Mouse (Mus musculus) heart, adult 2 months (tissue): ENCODE results near the gene Smg1. TPM values are rescaled to one million over a fixed set of nuclear protein-coding genes. Genes with fewer than 3 reads are reported as not detected.

Experiments
- DNase-seq, 2 experiments: peaks; one replicate each; pipeline ENCODE4 v3.0.0; 2021
- H3K27ac ChIP-seq: fragments of 200-600 bp; 2 replicates; pipeline ENCODE4 v1.8.1; 2022
- H3K27me3 ChIP-seq: fragments of 200-500 bp; 2 replicates; pipeline ENCODE4 v1.6.1; 2012; ENCODE audit warnings: mild to moderate bottlenecking, low read length, inconsistent platforms, mixed read lengths; ENCODE audit not compliant: control insufficient read depth, insufficient read depth
- H3K36me3 ChIP-seq: fragments of 200-500 bp; 2 replicates; pipeline ENCODE4 v1.6.1; 2012; ENCODE audit warnings: low read length, inconsistent platforms; ENCODE audit not compliant: control insufficient read depth, insufficient read depth
- H3K4me1 ChIP-seq: fragments of 200-500 bp; 2 replicates; pipeline ENCODE4 v1.6.1; 2011; ENCODE audit warnings: low read length; ENCODE audit not compliant: control insufficient read depth, insufficient read depth
- H3K4me3 ChIP-seq: fragments of 200-600 bp; 2 replicates; pipeline ENCODE4 v1.8.1; 2022
- H3K79me2 ChIP-seq: fragments of 200-500 bp; replicated peaks from 2 replicates; pipeline ENCODE4 v1.6.1; 2012; ENCODE audit warnings: mild to moderate bottlenecking, inconsistent platforms, low read length, moderate library complexity, mixed read lengths; ENCODE audit not compliant: control insufficient read depth, insufficient read depth
- H3K9ac ChIP-seq: fragments of 200-500 bp; 2 replicates; pipeline ENCODE4 v1.6.1; 2012; ENCODE audit warnings: low read depth, mild to moderate bottlenecking, control low read depth, inconsistent platforms, low read length, mixed read lengths
- CTCF ChIP-seq: fragments of 200-600 bp; IDR thresholded peaks from 2 replicates; pipeline ENCODE4 v1.8.1; 2022; ENCODE audit warnings: antibody characterized with exemption, mild to moderate bottlenecking, moderate library complexity
- EP300 ChIP-seq: fragments of 200-500 bp; IDR thresholded peaks from 2 replicates; pipeline ENCODE4 v1.6.1; 2011; ENCODE audit warnings: low read depth, low read length, control low read depth; ENCODE audit not compliant: insufficient read depth
- POLR2A ChIP-seq: fragments of 200-500 bp; IDR thresholded peaks from 2 replicates; pipeline ENCODE4 v1.6.1; 2011; ENCODE audit warnings: mild to moderate bottlenecking, low read depth, low read length, control low read depth; ENCODE audit not compliant: insufficient read depth
- WGBS: fragments of 180-500 bp; shearing (Covaris S2); methylation state at CpG from one replicate; pipeline ENCODE4 v1.1.7; 2018; 5-methylcytosine and 5-hydroxymethylcytosine counted together
- intact Hi-C: fragments of 180-260 bp; cut with DNase I; formaldehyde crosslinking; loops from one replicate; pipeline ENCODE4 v1.15.1; 2025
- polyA plus RNA-seq: library from polyadenylated mRNA; depleted of rRNA; stranded (reverse); fragments of >200 nt; gene quantifications from 2 replicates; pipeline ENCODE4 v1.2.3, GENCODE M21; 2012
- total RNA-seq, 2 experiments: library from RNA; stranded (reverse); gene quantifications; 2 replicates each; pipeline ENCODE4 v1.2.3; 2021

Smg1 gene
- total and polyA plus RNA-seq, 3 experiments, result 12.6 to 32.4 (median 31.3) TPM

DNA sequence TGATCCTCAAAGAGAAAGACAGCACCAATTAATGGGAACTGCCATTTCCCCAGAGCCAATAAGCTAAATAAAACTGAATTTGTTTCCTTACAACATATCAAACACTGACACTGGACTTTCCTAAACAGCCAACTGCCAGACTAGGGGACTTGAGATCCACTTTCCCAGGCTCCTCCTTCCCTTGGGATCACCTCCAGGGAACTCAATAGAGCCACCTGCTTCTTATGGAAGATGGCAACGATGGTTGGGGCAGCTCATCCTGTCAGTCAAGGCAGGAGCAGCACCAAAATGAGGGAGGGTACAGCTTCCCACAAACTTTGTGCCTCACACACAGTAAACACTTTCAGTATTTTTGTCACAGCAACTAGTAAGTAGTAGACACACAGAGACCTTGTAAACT, 135.8 kb downstream of the Smg1 start:
- no peak overlapping the region for H3K4me3 ChIP-seq
- peaks cover 57% of the 10 kb centered on the region for H3K36me3 ChIP-seq
- intact Hi-C loops, result loop anchor here (10.0 kb wide), 2 partner anchors 723 to 803 kb away; partner anchors contain the start of gene Xylt1
- no peak overlapping the region for H3K9ac ChIP-seq
- H3K27me3 ChIP-seq, result no peaks in the 10 kb centered on the region
- no peak for TF ChIP-seq EP300
- TF ChIP-seq POLR2A, result no peak
- TF ChIP-seq CTCF, result no peak
- peaks cover 4% of the 10 kb centered on the region for H3K4me1 ChIP-seq
- 34% methylated on average over 1 of the region's 1 CpGs for WGBS
- no peak overlapping the region for H3K27ac ChIP-seq
- DNase-seq, result no peak
- H3K79me2 ChIP-seq, result peaks cover 3% of the 10 kb centered on the region

DNA sequence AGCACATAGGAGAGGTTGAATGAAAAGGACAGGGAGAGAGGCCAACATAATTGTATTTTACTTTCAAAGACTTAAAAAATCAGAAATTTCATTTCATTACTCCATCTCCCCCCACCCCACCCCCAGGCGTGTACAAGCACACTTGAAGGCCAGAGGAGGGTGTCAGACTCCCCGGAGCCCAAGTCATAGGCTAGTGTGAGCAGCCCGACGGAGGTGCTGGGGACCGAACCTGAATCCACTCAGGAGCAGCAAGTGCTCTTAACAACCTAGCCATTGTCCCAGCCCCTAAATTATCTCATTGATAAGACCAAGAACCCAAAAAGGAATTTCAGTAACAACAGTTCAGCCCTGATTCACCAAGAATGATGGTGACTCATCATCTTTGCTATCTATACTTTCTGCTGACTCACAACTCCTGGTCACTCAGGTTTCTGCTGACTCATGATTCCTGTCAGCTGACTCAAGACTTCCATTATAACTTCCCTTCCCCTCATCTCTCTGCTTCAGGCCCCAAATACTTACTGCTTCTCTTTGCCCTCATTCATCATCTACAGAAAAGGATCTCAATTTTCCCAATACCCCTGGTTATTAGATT, 138.9 kb downstream of the Smg1 start:
- DNase-seq, result no peak
- Histone ChIP-seq H3K9ac (no peak overlapping the region), H3K4me1 (peaks cover 2% of the 10 kb centered on the region), H3K27me3 (no peaks in the 10 kb centered on the region), H3K27ac (no peak overlapping the region), H3K79me2 (peaks cover 1% of the 10 kb centered on the region; the same call in 1 of the 2 replicates), H3K36me3 (peaks cover 30% of the 10 kb centered on the region), H3K4me3 (no peak overlapping the region)
- intact Hi-C loops, result loop anchor here (5.0 to 10.0 kb wide), 4 partner anchors 222 to 1457 kb away; partner anchors contain the start of gene Xylt1
- 79% methylated on average over 5 of the region's 5 CpGs for WGBS
- TF ChIP-seq EP300, result no peak

DNA sequence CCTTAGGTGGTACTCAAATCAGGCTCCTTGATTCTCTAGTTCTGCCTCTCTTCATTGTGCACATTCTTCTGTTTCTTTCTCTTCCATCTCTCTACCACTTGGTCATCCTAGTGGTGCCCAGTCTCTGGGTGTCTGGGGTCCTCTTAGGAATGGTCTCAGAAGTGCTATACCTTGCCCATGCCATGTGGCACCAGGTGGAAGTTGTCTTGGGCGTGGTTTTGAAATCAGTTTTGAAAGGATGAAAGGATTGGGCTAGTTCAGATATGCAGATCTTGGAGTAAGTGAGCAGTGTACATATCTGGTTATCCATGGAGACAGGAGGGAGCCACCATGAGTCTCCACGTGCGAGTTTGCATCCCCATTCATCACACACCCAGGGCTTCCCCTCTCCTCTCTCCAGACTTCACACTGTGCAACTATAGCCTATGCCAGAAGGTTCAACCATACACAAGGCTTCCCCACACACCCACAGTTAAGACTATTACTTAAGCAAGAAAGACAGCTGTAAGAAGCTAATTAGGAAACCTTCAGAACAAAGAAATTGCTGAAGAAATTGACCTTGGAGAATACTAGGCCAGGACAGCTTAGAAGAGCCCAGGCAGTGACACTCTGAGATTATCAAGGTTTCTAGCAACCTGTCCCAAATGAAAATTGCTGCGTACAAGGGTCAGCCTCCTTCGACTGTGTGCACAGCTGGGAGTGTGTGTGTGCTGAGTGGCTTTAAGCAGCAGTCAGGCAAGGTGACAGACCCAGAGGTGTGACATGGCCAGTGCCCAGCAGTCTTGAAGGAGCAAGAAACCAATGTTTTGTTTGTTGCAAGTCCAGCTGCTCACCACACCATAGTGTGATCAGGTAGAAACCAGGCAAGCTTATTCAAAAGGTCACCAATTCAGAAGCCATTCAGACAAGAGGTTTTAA, 139.7 kb downstream of the Smg1 start:
- peaks cover 24% of the 10 kb centered on the region for H3K36me3 ChIP-seq
- WGBS, result 53% methylated on average over 5 of the region's 5 CpGs

DNA sequence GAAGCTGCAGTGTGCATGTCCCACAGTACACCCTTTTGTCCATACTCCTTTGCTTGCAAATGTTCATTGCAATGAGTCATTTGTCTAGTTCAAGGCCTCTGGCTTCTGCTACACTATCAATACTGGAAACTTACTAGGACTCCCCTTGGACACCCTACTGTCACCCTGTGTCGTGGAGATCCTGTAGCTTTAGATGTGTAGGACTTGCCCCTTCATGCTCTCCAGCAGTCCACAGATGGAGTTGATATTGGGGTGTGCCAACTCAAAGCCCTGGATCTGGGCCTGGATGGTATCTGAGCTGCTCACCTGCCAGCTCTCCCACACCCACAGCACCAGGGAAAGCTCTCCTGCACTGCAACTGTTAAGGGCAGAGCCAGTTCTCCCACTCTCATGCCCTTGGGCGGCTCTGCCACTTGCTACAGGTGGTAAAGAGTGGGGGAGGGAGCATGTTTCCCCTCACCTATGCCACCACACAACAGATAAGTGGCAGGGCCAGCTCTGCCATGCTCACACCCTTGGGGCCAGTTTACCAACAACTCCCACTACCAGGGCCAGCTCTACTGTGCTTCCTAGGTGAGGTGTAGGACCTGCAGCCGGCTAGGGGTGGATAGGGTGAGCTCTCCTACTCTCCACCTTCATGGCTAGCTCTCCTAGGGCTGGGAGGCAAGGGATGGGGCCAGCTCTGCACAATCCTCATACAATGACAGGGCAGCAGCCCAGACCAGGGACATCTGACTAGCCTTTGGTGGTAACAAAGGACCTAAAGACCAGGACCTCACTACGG, 140.6 kb downstream of the Smg1 start:
- Histone ChIP-seq H3K4me3 (no peak overlapping the region), H3K9ac (no peak overlapping the region), H3K36me3 (peaks cover 17% of the 10 kb centered on the region), H3K4me1 (peaks cover 2% of the 10 kb centered on the region), H3K27ac (no peak overlapping the region), H3K79me2 (no peaks in the 10 kb centered on the region; the same call in 1 of the 2 replicates), H3K27me3 (no peaks in the 10 kb centered on the region)
- no peak for DNase-seq
- WGBS, result 49% methylated on average over 4 of the region's 4 CpGs
- TF ChIP-seq EP300 (no peak), CTCF (no peak), POLR2A (no peak)
- intact Hi-C loops, result loop anchor here (5.0 to 10.0 kb wide), 4 partner anchors 221 to 1456 kb away; partner anchors contain the start of gene Xylt1

More for the DNA sequence above, 139.7 kb downstream of the Smg1 start:
- H3K4me1 ChIP-seq, result peaks cover 2% of the 10 kb centered on the region
- no peak overlapping the region for H3K9ac ChIP-seq
- TF ChIP-seq EP300, result no peak
- H3K27ac ChIP-seq, result no peak overlapping the region
- no peak overlapping the region for H3K4me3 ChIP-seq
- intact Hi-C loops, result loop anchor here (5.0 to 10.0 kb wide), 4 partner anchors 221 to 1456 kb away; partner anchors contain the start of gene Xylt1
- no peak for DNase-seq
- no peaks in the 10 kb centered on the region; the same call in 1 of the 2 replicates for H3K79me2 ChIP-seq
- no peaks in the 10 kb centered on the region for H3K27me3 ChIP-seq

DNA sequence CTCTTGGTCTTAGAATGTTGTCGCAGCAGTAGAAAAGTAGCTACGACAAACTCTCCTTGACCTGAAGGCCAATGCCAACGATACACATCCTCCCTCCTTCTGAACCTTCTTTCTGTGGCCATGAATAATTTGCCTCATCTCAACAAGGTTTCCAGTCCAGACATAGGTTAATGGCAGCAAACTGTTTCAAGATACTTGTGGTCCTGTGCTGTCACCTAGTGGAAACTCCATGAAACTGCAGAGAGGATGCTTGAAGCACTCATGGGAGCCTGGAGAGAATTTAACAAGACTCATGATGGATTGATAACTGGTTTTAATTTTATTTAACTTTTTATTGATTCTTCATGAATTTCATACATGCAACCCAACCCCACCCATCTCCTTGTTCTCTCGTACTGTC, 141.2 kb downstream of the Smg1 start:
- peaks cover 2% of the 10 kb centered on the region for H3K4me1 ChIP-seq
- intact Hi-C loops, result loop anchor here (5.0 to 10.0 kb wide), 4 partner anchors 220 to 1455 kb away; partner anchors contain the start of gene Xylt1
- peaks cover 11% of the 10 kb centered on the region for H3K36me3 ChIP-seq
- TF ChIP-seq CTCF, result peak; percentile 98
- no peak for TF ChIP-seq EP300
- H3K27me3 ChIP-seq, result no peaks in the 10 kb centered on the region
- 45% methylated on average over 4 of the region's 4 CpGs for WGBS
- no peaks in the 10 kb centered on the region; the same call in 1 of the 2 replicates for H3K79me2 ChIP-seq
- H3K9ac ChIP-seq, result no peak overlapping the region
- no peak overlapping the region for H3K4me3 ChIP-seq
- no peak overlapping the region for H3K27ac ChIP-seq
- DNase-seq, result no peak
